Mouse (Mus musculus) gastrocnemius, adult 2 months (tissue): ENCODE results near the gene Txnrd2. TPM values are rescaled to one million over a fixed set of nuclear protein-coding genes. Genes with fewer than 3 reads are reported as not detected.

Source experiments
- DNase-seq: peaks from one replicate; pipeline ENCODE4 v3.0.0; 2022
- H3K27ac ChIP-seq: fragments of 200-600 bp; 2 replicates; pipeline ENCODE4 v1.8.1; 2022; ENCODE audit warnings: mild to moderate bottlenecking
- H3K4me3 ChIP-seq: fragments of 200-600 bp; 2 replicates; pipeline ENCODE4 v1.8.1; 2022; ENCODE audit warnings: mild to moderate bottlenecking, moderate library complexity
- CTCF ChIP-seq: fragments of 200-600 bp; IDR thresholded peaks from 2 replicates; pipeline ENCODE4 v1.8.1; 2022; ENCODE audit warnings: antibody characterized with exemption, mild to moderate bottlenecking, moderate library complexity
- intact Hi-C: fragments of 180-260 bp; cut with DNase I; formaldehyde crosslinking; loops from one replicate; pipeline ENCODE4 v1.15.1; 2025
- total RNA-seq, 2 experiments: library from RNA; stranded (reverse); gene quantifications; 2 replicates each; pipeline ENCODE4 v1.2.3; 2021

Txnrd2 gene
- total RNA-seq, 2 experiments from 2014 or later = 18.9 to 21.4 TPM

DNA sequence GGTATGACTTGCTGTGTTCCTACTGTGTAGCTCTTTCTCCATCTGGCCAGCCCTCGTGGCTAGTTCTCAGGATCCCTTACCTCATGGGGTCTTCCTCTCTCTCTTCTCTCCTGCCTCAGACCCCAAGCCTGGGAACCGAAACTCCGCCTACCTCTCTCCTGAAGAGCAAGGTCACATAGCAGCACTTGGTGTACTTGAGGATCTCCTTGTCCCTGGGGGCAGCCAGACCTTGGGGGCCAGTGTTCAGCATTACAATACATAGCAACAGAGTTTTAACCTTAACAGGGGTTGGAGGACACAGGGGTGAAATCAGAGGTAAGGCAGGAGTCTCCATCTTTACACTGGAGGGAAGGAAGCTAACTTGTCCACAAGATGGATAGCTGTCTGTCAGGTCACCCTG, 39.2 kb upstream of the Txnrd2 start:
- peak overlapping the region; percentile 35; the same call in 1 of the 2 replicates for H3K27ac ChIP-seq
- DNase-seq = no peak
- intact Hi-C loops = no loop called here
- TF ChIP-seq CTCF = no peak
- no peak overlapping the region for H3K4me3 ChIP-seq

GRCm38 (mm10) chr16:18387704-18388582, 38.2 kb upstream of the Txnrd2 start:
- Histone ChIP-seq H3K27ac (peak overlapping the region; percentile 53), H3K4me3 (no peak overlapping the region)
- intact Hi-C loops = no loop called here
- no peak for DNase-seq
- TF ChIP-seq CTCF = no peak

DNA sequence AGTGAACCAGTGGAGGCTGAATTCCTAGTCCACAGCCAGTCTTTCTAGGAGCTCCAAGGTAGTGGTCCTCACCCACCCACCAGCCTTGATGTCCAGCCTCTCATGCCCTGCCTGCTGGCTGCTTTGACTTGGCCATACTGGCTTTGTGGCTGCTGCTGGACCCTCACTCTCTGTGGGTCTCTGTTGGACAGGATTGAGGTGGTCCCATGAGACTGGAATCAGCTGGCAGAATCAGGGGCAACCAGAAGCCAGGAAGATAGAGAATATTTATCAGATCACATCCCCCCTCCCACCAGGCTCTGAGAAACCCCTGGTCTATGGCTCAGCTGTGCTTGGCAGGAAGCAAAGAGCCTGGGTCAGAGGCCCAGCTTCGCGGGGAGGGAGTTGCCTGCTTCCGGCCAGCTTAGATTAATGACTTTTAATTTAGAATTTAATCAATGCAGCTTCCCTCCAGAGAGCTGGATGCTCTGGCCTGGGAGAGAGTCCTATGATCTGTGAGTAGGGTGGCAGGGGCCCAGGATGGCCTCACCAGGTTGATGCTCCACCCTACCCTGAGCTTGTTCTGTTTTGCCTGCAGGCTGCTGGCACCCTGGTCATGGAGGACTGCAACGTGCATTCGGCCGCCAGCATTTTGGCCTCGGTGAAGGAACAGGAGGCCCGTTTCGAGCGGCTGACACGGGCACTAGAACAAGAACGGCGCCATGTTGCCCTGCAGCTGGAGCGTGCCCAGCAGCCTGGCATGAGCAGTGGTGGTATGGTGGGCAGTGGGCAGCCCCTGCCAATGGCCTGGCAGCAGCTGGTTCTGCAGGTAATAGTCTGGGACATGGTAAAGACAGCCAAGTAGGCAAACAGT, 37.4 kb upstream of the Txnrd2 start:
- Histone ChIP-seq H3K4me3 (no peak overlapping the region), H3K27ac (peak overlapping the region; percentile 53)
- intact Hi-C loops = no loop called here
- no peak for TF ChIP-seq CTCF
- no peak for DNase-seq

GRCm38 (mm10) chr16:18390399-18390798, 35.8 kb upstream of the Txnrd2 start:
- intact Hi-C loops = no loop called here
- no peak for DNase-seq
- Histone ChIP-seq H3K4me3 (no peak overlapping the region), H3K27ac (no peak overlapping the region)
- TF ChIP-seq CTCF = no peak

DNA sequence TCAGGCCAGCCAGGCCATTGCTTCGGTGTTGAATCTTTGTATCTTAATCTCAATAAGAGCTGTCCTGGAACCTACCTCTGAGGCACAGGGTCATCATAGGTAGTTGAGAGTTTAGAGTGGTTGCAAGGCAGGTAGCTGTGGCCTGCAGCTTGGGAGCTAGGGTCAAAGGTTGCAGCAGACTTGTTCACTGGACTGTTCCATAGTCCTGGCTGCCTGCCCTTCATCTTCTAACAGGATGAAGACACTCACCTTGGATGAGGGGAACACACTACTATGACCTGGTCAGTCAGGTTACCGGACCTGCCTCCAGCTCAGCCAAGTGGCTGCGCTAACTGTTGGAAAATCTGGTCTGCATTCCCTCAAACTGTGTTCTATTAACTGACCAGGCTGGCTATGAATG, 35.1 kb upstream of the Txnrd2 start:
- TF ChIP-seq CTCF = no peak
- no peak overlapping the region for H3K27ac ChIP-seq
- intact Hi-C loops = no loop called here
- H3K4me3 ChIP-seq = no peak overlapping the region
- no peak for DNase-seq

DNA sequence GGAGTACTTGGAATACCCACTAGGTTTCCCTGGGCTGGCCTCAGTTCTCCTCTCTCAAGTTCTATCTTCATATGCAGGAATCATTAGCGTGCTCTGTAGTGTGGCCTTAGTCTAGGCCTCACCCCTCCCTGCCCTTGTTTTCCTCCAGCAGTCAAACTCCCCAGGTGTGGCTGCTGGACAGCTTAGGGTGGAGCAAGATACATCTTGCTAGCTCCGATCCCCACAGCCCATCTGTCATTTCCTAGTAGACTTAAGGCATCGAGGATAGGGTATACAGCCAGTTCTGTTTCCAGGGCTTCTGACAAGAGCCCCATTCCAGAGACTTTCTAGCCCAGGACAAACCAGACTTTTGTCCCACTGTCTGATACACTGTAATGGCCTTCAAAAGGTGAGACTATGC, 34.5 kb upstream of the Txnrd2 start:
- Histone ChIP-seq H3K4me3 (no peak overlapping the region), H3K27ac (peak overlapping the region; percentile 91)
- no peak for TF ChIP-seq CTCF
- intact Hi-C loops = loop anchor here (2.0 kb wide), 1 partner anchor 43 kb away; the partner anchor contains the start of genes Arvcf and Tango2
- no peak for DNase-seq

DNA sequence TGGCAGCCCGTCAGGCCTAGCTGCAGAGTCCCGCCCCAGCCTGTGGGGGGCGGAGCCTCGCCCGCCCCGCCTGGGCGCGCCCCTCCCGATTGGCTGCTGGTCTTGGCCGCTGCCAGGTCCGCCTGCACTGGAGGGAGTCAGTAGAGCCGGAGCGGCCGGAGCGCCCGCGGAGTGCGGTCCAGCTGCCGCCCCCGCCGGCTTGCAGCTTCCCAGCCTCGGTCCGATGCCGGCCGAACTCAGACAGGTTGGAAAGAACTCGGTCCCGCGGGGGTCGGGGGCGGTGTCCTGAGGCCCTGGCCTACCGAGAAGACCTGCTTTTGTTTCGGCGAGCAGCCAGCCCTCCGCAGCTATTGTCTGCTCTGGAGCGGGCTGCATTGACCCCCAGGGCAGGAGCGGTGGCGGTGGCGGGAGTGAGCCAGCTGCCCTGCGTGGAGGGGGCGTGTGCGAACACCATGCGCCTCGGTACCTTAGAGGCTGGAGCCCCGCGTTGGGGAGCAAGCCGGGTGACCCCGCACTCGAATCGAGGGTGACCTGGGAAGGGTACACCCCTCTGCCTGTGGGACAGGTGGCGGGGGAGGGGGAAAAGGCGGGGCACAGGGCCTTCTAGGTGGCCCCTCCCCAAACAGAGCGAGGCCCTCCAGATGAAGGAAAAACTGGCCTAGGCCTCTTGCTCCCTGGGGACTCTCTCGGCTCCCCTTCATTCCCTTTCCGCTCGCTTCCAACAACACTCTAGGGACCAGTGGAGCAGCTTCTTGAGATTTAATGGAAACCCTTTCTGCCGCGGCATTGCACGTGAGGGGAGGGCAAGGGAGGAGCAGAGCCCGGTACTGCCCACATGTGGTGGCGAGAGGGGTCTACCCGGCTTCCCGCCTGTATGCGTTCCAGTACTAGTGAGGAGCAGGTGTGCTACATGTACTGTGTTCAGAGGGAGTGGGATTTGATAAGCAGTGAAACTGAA, 33.4 kb upstream of the Txnrd2 start:
- intact Hi-C loops = loop anchor here (2.0 kb wide), 1 partner anchor 44 kb away; the partner anchor contains the start of genes Arvcf and Tango2
- DNase-seq = peak; percentile 95
- H3K4me3 ChIP-seq = peak overlapping the region; percentile 70

DNA sequence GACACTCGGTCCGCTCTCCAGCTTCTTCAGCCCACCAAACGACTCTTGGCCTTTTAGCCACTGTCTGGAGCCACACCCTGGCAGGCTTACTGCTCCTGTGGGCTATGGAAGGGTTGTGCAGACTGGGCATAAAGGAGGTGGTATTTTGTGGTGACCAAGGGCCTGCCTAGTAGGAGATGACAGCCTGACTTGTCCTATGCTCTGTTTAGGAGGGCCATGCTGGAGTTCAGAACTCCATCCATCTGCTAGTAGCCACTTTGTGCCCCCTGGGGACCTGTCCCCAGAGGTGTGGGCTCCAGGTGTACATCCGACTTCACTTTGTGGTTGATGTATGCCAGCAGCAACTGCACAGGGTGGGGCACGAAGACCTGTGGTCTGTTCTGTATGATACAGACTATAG, 32.6 kb upstream of the Txnrd2 start:
- intact Hi-C loops = loop anchor here (2.0 kb wide), 1 partner anchor 45 kb away; the partner anchor contains the start of genes Arvcf and Tango2
- no peak for TF ChIP-seq CTCF
- H3K27ac ChIP-seq = peak overlapping the region; percentile 91

More for the DNA sequence above, 33.4 kb upstream of the Txnrd2 start:
- peak overlapping the region; percentile 91 for H3K27ac ChIP-seq
- peak; percentile 61 for TF ChIP-seq CTCF

DNA sequence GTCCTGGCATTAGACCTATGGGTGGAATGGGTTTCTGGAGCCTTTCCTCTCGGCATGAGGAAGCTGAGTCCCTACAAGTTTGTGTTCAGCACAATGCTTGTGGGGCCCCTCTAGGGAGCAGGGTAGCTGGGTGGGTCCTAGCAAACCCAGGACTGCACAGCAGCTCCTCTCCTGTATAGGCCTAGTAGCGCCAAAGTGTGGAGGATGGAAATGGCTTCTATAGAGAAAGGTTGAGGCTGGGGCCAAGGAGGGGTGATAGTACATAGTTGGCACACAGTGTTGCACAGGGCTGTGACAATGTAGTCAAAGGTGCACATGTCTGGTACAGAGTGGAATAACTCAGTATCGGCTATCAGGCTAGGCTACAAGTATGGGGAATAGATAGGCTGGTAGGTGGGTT, 32.1 kb upstream of the Txnrd2 start:
- no peak for TF ChIP-seq CTCF
- H3K27ac ChIP-seq = peak overlapping the region; percentile 91
- no peak overlapping the region; the same call in 1 of the 2 replicates for H3K4me3 ChIP-seq
- intact Hi-C loops = no loop called here
- no peak for DNase-seq

More for the DNA sequence above, 32.6 kb upstream of the Txnrd2 start:
- peak overlapping the region; percentile 70 for H3K4me3 ChIP-seq
- DNase-seq = no peak

DNA sequence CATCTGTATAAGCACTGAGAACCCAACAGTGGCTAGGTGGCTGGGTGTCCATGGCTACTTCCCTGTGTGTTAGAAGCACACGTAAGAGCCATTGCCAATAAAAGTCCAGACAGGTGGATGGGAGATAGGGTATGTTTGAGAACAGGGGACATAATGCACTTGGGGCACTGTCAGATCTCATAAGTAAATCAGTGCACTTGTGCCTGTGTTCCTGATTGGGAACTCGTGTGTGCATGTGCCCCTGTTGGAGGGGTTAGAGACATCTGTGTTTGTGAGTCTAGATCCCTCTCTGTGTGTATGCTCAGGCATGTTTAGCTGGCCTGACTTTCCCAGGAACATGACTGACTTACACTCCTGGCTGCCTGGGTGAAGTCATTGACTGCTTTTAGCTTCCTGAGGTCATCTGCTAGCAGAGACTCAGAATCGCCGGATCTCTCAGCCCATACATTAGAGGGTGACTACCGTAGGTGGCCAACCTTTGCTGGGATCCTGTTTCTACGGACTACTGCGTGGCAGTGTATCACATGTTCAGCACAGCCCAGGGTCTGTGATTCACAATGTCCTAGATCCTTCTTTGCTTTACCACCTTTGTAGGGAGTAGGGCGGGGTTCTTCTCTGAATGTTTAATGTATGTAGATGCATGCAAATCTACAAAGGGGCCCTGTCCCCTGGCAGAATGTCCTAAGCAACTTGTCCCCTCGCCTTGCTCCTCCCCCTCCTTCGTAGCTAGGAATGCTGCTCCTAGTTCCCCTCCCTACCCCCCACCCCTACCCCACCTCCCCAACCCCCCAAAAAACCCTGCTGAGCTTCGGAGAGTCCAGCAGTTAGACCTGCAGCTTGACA, 31.2 kb upstream of the Txnrd2 start:
- TF ChIP-seq CTCF = no peak
- intact Hi-C loops = no loop called here
- Histone ChIP-seq H3K27ac (peak overlapping the region; percentile 88), H3K4me3 (peak overlapping the region; percentile 51)
- DNase-seq = peak; percentile 65

DNA sequence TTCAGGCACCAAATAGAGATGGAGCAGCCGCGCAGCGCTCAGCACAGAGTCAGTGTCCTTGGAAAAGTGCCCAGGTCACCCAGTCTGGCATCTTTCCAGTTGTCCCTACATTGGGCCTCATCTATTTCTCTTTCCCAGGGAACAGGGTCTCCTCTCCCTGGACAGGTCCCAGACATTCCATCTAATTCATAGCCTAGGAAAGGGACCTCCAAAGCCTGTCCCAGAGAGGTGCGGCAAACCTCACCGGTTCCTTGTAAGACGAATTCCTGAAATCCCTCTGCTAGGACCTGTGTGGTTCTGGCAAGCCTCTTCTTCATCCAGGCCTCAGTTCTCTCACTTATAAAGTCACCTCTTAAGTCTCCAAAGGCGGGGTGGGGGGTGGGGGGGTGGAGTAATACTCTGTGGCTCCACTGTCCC, 30.6 kb upstream of the Txnrd2 start:
- Histone ChIP-seq H3K4me3 (peak overlapping the region; percentile 13; the same call in 1 of the 2 replicates), H3K27ac (peak overlapping the region; percentile 88)
- intact Hi-C loops = no loop called here
- no peak for TF ChIP-seq CTCF
- DNase-seq = peak; percentile 68
